In the genomic region with DNA sequence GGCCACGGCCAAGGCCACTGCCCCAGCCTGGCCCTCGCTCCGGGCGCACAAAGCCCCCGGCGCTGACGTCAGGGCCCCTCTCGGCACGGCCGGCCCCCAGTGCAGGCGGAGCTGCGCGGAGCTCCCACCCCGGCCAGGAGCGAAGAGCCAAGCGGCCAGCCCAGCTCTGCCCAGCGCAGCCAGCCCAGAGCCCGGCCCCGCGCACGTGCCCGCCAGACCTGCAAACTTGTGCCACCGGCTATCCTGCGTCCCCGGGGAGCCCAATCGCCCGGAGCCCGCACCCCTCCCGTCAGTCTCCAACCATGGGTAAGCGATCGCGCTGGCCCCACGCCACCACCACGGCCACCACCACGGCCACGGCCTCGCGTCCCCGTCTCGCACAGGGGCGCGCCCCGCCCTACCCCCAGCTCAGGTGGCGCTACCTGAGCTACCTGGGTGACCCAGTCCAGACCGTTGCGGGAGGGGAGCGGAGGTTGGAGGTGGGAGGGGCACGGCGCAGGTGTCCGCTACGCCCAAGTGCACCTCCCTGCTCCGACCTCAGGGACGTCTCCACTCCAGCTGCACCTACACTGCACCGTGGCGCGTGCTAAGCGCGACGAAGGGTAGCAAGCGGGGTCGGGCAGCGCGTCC, we compare ENCODE assay signal across 8 mouse cellular contexts. TPM values are rescaled to one million over a fixed set of nuclear protein-coding genes. Genes with fewer than 3 reads are reported as not detected.
DNase-seq lines count a peak whose midpoint lies in the region; ATAC-seq lines count a peak whose summit lies in the region.

TSS of gene Gpm6b (plus strand) at position 81 of the 630 bp plus-strand sequence.

- H3K36me3 ChIP-seq in erythroblast, embryonic 14.5 days (ENCODE audit: control insufficient read depth) = no peaks in the 10 kb centered on the region

- H3K4me1 ChIP-seq in erythroblast, embryonic 14.5 days (ENCODE audit: control insufficient read depth) = no peaks in the 10 kb centered on the region

- peak within 1 kb of the TSS; percentile 30 for H3K4me3 ChIP-seq in erythroblast, embryonic 14.5 days (replicated peaks)

- H3K9me3 ChIP-seq in erythroblast, embryonic 14.5 days (ENCODE audit: control insufficient read depth, low read length) = peaks cover 6% of the 10 kb centered on the region

- DNase-seq in cerebellum, postnatal 36 days = peak; percentile 38
- DNase-seq in gastrocnemius, postnatal 36 days = peak; percentile 8 to 12
- DNase-seq in induced T-regulatory cell, adult 2 months (ENCODE audit: low read depth) = peak; percentile 39
- peak; percentile 42 to 77 for DNase-seq in left cerebral cortex, postnatal 10 days (ENCODE audit: extremely low spot score in 1 of 2, low spot score in 2 of 2)
- DNase-seq in lung, postnatal 4 days = peak; percentile 69 to 86
- DNase-seq in right cerebral cortex, postnatal 10 days (ENCODE audit: low spot score in 2 of 2) = peak; percentile 63 to 77

- intact Hi-C loops in gastrocnemius, postnatal 36 days (cut with DNase I) = no loop called here
- intact Hi-C loops in left cerebral cortex, postnatal 10 days (cut with DNase I) = loop anchor here (5.0 kb wide), 1 partner anchor 67 kb away; the partner anchor contains the start of gene Gemin8

- H3K27me3 ChIP-seq in erythroblast, embryonic 14.5 days (ENCODE audit: control insufficient read depth) = peaks cover 31% of the 10 kb centered on the region

- no peak for ATAC-seq in erythroblast, adult 5-6 weeks (replicated peaks; ENCODE audit: low FRiP score, poor library complexity, severe bottlenecking)

RNA-seq across cellular contexts. Expression of gene Gpm6b, which starts in this region (rescaled TPM):
- polyA plus RNA-seq in erythroblast, embryonic 14.5 days (2012) = 0.01 TPM in 1 of 2 replicates, not detected in the other
- not detected in 2 replicates for total RNA-seq in erythroblast, adult 5-6 weeks (2015; ENCODE audit: low replicate concordance)
- total RNA-seq in erythroblast, adult 5-6 weeks (2017; ENCODE audit: low replicate concordance) = 0.09 TPM in 1 of 2 replicates, not detected in the other
- 1 to 10 TPM; 3.9 to 5.7 TPM for total RNA-seq in gastrocnemius, postnatal 36 days (2021)
- 100 to 1,000 TPM; 752 to 763 TPM for total RNA-seq in left cerebral cortex, postnatal 10 days (2021)

Comparison
In these comparisons a context has a peak if more than half of its experiments do, and no peak if none do; other contexts are left out.
1. RNA of gene Gpm6b (total RNA-seq): 752 to 763 TPM in left cerebral cortex, postnatal 10 days; 3.9 to 5.7 TPM in gastrocnemius, postnatal 36 days and 0.09 TPM in erythroblast, adult 5-6 weeks; every median in the first group is over 100 times any median in the second.
2. DNase-seq: peak in every context shown above with its lines; median percentile 78 in lung, postnatal 4 days; 70 in right cerebral cortex, postnatal 10 days; 60 in left cerebral cortex, postnatal 10 days; 39 in induced T-regulatory cell, adult 2 months; 38 in cerebellum, postnatal 36 days; 10 in gastrocnemius, postnatal 36 days.